Mouse (Mus musculus) cerebellum, adult 2 months (tissue): ENCODE results near the gene Crkl.

Experiments used
- CTCF ChIP-seq: fragments of 200-500 bp; IDR thresholded peaks from 2 replicates; pipeline ENCODE4 v1.5.1; 2011; ENCODE audit warnings: low read depth, mild to moderate bottlenecking, control low read depth, low read length, moderate library complexity, borderline replicate concordance; ENCODE audit not compliant: insufficient read depth
- POLR2A ChIP-seq: fragments of 200-500 bp; IDR thresholded peaks from 2 replicates; pipeline ENCODE4 v1.6.1; 2011; ENCODE audit warnings: low read length, control low read depth, borderline replicate concordance; ENCODE audit not compliant: insufficient read depth

- TF ChIP-seq CTCF, result peak; percentile 77
- no peak for TF ChIP-seq POLR2A
Measured at GRCm38 (mm10) chr16:17474091-17474490, 22.3 kb downstream of the Crkl start.
